Mouse (Mus musculus): Measurements from ENCODE around the gene Zkscan14. TPM values are rescaled to one million over a fixed set of nuclear protein-coding genes. Genes with fewer than 3 reads are reported as not detected.
"Not testable (repeated sequence)": the region's sequence is repeated elsewhere in the genome, so short reads cannot be mapped to it uniquely, and the experiment has no call there.

Gene Zkscan14
- polyA plus RNA-seq, 1 experiment: 3.9 TPM

- 59% methylated on average over 4 of the region's 4 CpGs for WGBS
- TF ChIP-seq CTCF (conservative IDR thresholded peaks at IDR 0.05; ENCODE audit: insufficient read depth, insufficient read length, low read depth, low read length) (peak; percentile 50), POLR2A (IDR thresholded peaks at IDR 0.05; ENCODE audit: low read depth, low read length) (no peak)
- DNase-seq: peak; percentile 62
- no peak overlapping the region for H3K4me3 ChIP-seq (ENCODE audit: insufficient read depth, low read depth, low read length)
- H3K36me3 ChIP-seq (ENCODE audit: control insufficient read depth, insufficient read depth, low read length): peaks cover 1% of the 10 kb centered on the region; the same call in 1 of the 2 replicates
- H3K27ac ChIP-seq (ENCODE audit: insufficient read depth, low read depth, low read length): no peak overlapping the region
- no peaks in the 10 kb centered on the region for H3K4me1 ChIP-seq (ENCODE audit: control insufficient read depth, insufficient read depth, low read length)
- H3K27me3 ChIP-seq (replicated peaks; ENCODE audit: control insufficient read depth, insufficient read depth, low read length): no peaks in the 10 kb centered on the region
Observed at GRCm38 (mm10) chr5:145214679-145215078, 13.0 kb upstream of the Zkscan14 start.

GRCm38 (mm10) chr5:145213505-145213904 is 11.8 kb upstream of the Zkscan14 start:
- Histone ChIP-seq H3K36me3 (ENCODE audit: control insufficient read depth, insufficient read depth, low read length) (no peaks in the 10 kb centered on the region), H3K4me1 (ENCODE audit: control insufficient read depth, insufficient read depth, low read length) (no peaks in the 10 kb centered on the region), H3K4me3 (ENCODE audit: insufficient read depth, low read depth, low read length) (no peak overlapping the region), H3K27ac (ENCODE audit: insufficient read depth, low read depth, low read length) (no peak overlapping the region), H3K27me3 (replicated peaks; ENCODE audit: control insufficient read depth, insufficient read depth, low read length) (no peaks in the 10 kb centered on the region)
- no peak for TF ChIP-seq POLR2A (IDR thresholded peaks at IDR 0.05; ENCODE audit: low read depth, low read length)
- WGBS: 97% methylated on average over 3 of the region's 3 CpGs
- DNase-seq: no peak

- WGBS: 95% methylated on average over 4 of the region's 4 CpGs
- H3K27me3 ChIP-seq (replicated peaks; ENCODE audit: control insufficient read depth, insufficient read depth, low read length): no peaks in the 10 kb centered on the region
- no peak for DNase-seq
Observed at GRCm38 (mm10) chr5:145212216-145212615, 10.5 kb upstream of the Zkscan14 start.

GRCm38 (mm10) chr5:145211340-145211739 is 9.7 kb upstream of the Zkscan14 start:
- DNase-seq: no peak
- Histone ChIP-seq H3K27me3 (replicated peaks; ENCODE audit: control insufficient read depth, insufficient read depth, low read length) (no peaks in the 10 kb centered on the region), H3K27ac (ENCODE audit: insufficient read depth, low read depth, low read length) (no peak overlapping the region), H3K4me3 (ENCODE audit: insufficient read depth, low read depth, low read length) (no peak overlapping the region), H3K4me1 (ENCODE audit: control insufficient read depth, insufficient read depth, low read length) (no peaks in the 10 kb centered on the region), H3K36me3 (ENCODE audit: control insufficient read depth, insufficient read depth, low read length) (no peaks in the 10 kb centered on the region)
- TF ChIP-seq POLR2A (IDR thresholded peaks at IDR 0.05; ENCODE audit: low read depth, low read length): no peak
- TF ChIP-seq CTCF (conservative IDR thresholded peaks at IDR 0.05; ENCODE audit: insufficient read depth, insufficient read length, low read depth, low read length): no peak
- 97% methylated on average over 4 of the region's 4 CpGs for WGBS

More at GRCm38 (mm10) chr5:145212216-145212615, 10.5 kb upstream of the Zkscan14 start:
- no peak overlapping the region for H3K4me3 ChIP-seq (ENCODE audit: insufficient read depth, low read depth, low read length)
- H3K27ac ChIP-seq (ENCODE audit: insufficient read depth, low read depth, low read length): no peak overlapping the region
- no peak for TF ChIP-seq POLR2A (IDR thresholded peaks at IDR 0.05; ENCODE audit: low read depth, low read length)
- no peak for TF ChIP-seq CTCF (conservative IDR thresholded peaks at IDR 0.05; ENCODE audit: insufficient read depth, insufficient read length, low read depth, low read length)
- no peaks in the 10 kb centered on the region for H3K4me1 ChIP-seq (ENCODE audit: control insufficient read depth, insufficient read depth, low read length)
- no peaks in the 10 kb centered on the region for H3K36me3 ChIP-seq (ENCODE audit: control insufficient read depth, insufficient read depth, low read length)

- not testable (repeated sequence) for H3K4me3 ChIP-seq (ENCODE audit: insufficient read depth, low read depth, low read length); H3K36me3 ChIP-seq (ENCODE audit: control insufficient read depth, insufficient read depth, low read length); H3K27ac ChIP-seq (ENCODE audit: insufficient read depth, low read depth, low read length); H3K27me3 ChIP-seq (replicated peaks; ENCODE audit: control insufficient read depth, insufficient read depth, low read length); DNase-seq; H3K4me1 ChIP-seq (ENCODE audit: control insufficient read depth, insufficient read depth, low read length)
- WGBS: 58% methylated on average over 11 of the region's 11 CpGs
Observed at GRCm38 (mm10) chr5:145208391-145208790, 6.7 kb upstream of the Zkscan14 start.

- TF ChIP-seq CTCF (conservative IDR thresholded peaks at IDR 0.05; ENCODE audit: insufficient read depth, insufficient read length, low read depth, low read length) (no peak), POLR2A (IDR thresholded peaks at IDR 0.05; ENCODE audit: low read depth, low read length) (no peak)
- Histone ChIP-seq H3K4me3 (ENCODE audit: insufficient read depth, low read depth, low read length) (no peak overlapping the region), H3K27me3 (replicated peaks; ENCODE audit: control insufficient read depth, insufficient read depth, low read length) (no peaks in the 10 kb centered on the region), H3K36me3 (ENCODE audit: control insufficient read depth, insufficient read depth, low read length) (no peaks in the 10 kb centered on the region), H3K27ac (ENCODE audit: insufficient read depth, low read depth, low read length) (no peak overlapping the region), H3K4me1 (ENCODE audit: control insufficient read depth, insufficient read depth, low read length) (peaks cover 3% of the 10 kb centered on the region; the same call in 1 of the 2 replicates)
- WGBS: 93% methylated on average over 6 of the region's 6 CpGs
- DNase-seq: no peak
Observed at GRCm38 (mm10) chr5:145207954-145208353, 6.3 kb upstream of the Zkscan14 start.

- no peaks in the 10 kb centered on the region for H3K27me3 ChIP-seq (replicated peaks; ENCODE audit: control insufficient read depth, insufficient read depth, low read length)
- WGBS: 97% methylated on average over 6 of the region's 6 CpGs
- no peak for DNase-seq
- TF ChIP-seq CTCF (conservative IDR thresholded peaks at IDR 0.05; ENCODE audit: insufficient read depth, insufficient read length, low read depth, low read length) (no peak), POLR2A (IDR thresholded peaks at IDR 0.05; ENCODE audit: low read depth, low read length) (no peak)
- no peak overlapping the region for H3K27ac ChIP-seq (ENCODE audit: insufficient read depth, low read depth, low read length)
- peaks cover 3% of the 10 kb centered on the region; the same call in 1 of the 2 replicates for H3K4me1 ChIP-seq (ENCODE audit: control insufficient read depth, insufficient read depth, low read length)
- no peak overlapping the region for H3K4me3 ChIP-seq (ENCODE audit: insufficient read depth, low read depth, low read length)
- H3K36me3 ChIP-seq (ENCODE audit: control insufficient read depth, insufficient read depth, low read length): no peaks in the 10 kb centered on the region
Observed at GRCm38 (mm10) chr5:145207385-145207784, 5.7 kb upstream of the Zkscan14 start.

GRCm38 (mm10) chr5:145205041-145205440 is 3.4 kb upstream of the Zkscan14 start:
- H3K27ac ChIP-seq (ENCODE audit: insufficient read depth, low read depth, low read length): no peak overlapping the region
- 13% methylated on average over 9 of the region's 9 CpGs for WGBS
- DNase-seq: no peak
- no peak for TF ChIP-seq CTCF (conservative IDR thresholded peaks at IDR 0.05; ENCODE audit: insufficient read depth, insufficient read length, low read depth, low read length)
- no peaks in the 10 kb centered on the region for H3K27me3 ChIP-seq (replicated peaks; ENCODE audit: control insufficient read depth, insufficient read depth, low read length)
- peak overlapping the region; percentile 1; the same call in 1 of the 2 replicates for H3K4me3 ChIP-seq (ENCODE audit: insufficient read depth, low read depth, low read length)
- peaks cover 6% of the 10 kb centered on the region; the same call in 1 of the 2 replicates for H3K4me1 ChIP-seq (ENCODE audit: control insufficient read depth, insufficient read depth, low read length)
- no peaks in the 10 kb centered on the region for H3K36me3 ChIP-seq (ENCODE audit: control insufficient read depth, insufficient read depth, low read length)

Measured in kidney, adult 2 months (tissue).